In genomic region chr11:30985237-30985636, GRCm38 (mm10) we compare ENCODE assay signal across 8 mouse cellular contexts. TPM values are rescaled to one million over a fixed set of nuclear protein-coding genes. Genes with fewer than 3 reads are reported as not detected.
DNase-seq lines count a peak whose midpoint lies in the region; ATAC-seq and TF ChIP-seq lines count a peak whose summit lies in the region.

No protein-coding gene starts in this region.

- WGBS in heart, embryonic 11.5 days (ENCODE audit: insufficient replicate concordance), result 58% methylated on average over 2 of the region's 2 CpGs
- WGBS in heart, embryonic 12.5 days, result 44% methylated on average over 2 of the region's 2 CpGs
- 34% methylated on average over 2 of the region's 2 CpGs for WGBS in lung, postnatal 0 days
- 53% methylated on average over 2 of the region's 2 CpGs for WGBS in stomach, embryonic 14.5 days

- TF ChIP-seq EP300 in lung, postnatal 0 days (IDR thresholded peaks at IDR 0.05), result no peak

- no peaks in the 10 kb centered on the region for H3K27me3 ChIP-seq in heart, embryonic 11.5 days (ENCODE audit: control insufficient read depth, insufficient read depth, low read length)
- H3K27me3 ChIP-seq in heart, embryonic 12.5 days (replicated peaks), result no peaks in the 10 kb centered on the region
- H3K27me3 ChIP-seq in lung, postnatal 0 days (replicated peaks; ENCODE audit: insufficient read depth, low read length), result no peaks in the 10 kb centered on the region
- H3K27me3 ChIP-seq in stomach, embryonic 14.5 days (ENCODE audit: control insufficient read depth, insufficient read depth, low read length), result no peaks in the 10 kb centered on the region

- H3K36me3 ChIP-seq in heart, embryonic 11.5 days (ENCODE audit: control insufficient read depth, insufficient read depth, low read length), result no peaks in the 10 kb centered on the region
- H3K36me3 ChIP-seq in heart, embryonic 12.5 days, result no peaks in the 10 kb centered on the region
- H3K36me3 ChIP-seq in lung, postnatal 0 days (ENCODE audit: insufficient read depth, low read length), result no peaks in the 10 kb centered on the region
- H3K36me3 ChIP-seq in stomach, embryonic 14.5 days (ENCODE audit: control insufficient read depth, insufficient read depth, low read length), result no peaks in the 10 kb centered on the region

- H3K4me1 ChIP-seq in heart, embryonic 11.5 days (ENCODE audit: control insufficient read depth, insufficient read depth, low read length), result peaks cover 5% of the 10 kb centered on the region; the same call in 1 of the 2 replicates
- peaks cover 4% of the 10 kb centered on the region; the same call in 1 of the 2 replicates for H3K4me1 ChIP-seq in heart, embryonic 12.5 days (replicated peaks)
- peaks cover 4% of the 10 kb centered on the region; the same call in 1 of the 2 replicates for H3K4me1 ChIP-seq in lung, postnatal 0 days (ENCODE audit: insufficient read depth, low read depth, low read length)
- 0 out of 2 replicates have a peak, but pooled peaks cover 3% of the 10 kb centered on the region for H3K4me1 ChIP-seq in stomach, embryonic 14.5 days (ENCODE audit: control insufficient read depth, insufficient read depth, low read length)

- H3K9ac ChIP-seq in heart, embryonic 11.5 days (ENCODE audit: low read depth, low read length), result no peak overlapping the region
- H3K9ac ChIP-seq in heart, embryonic 12.5 days, result no peak overlapping the region
- H3K9ac ChIP-seq in lung, postnatal 0 days (replicated peaks; ENCODE audit: low read depth), result no peak overlapping the region
- H3K9ac ChIP-seq in stomach, embryonic 14.5 days (replicated peaks; ENCODE audit: low read depth, low read length), result no peak overlapping the region

- H3K4me3 ChIP-seq in heart, embryonic 11.5 days (ENCODE audit: low read depth, low read length), result peak overlapping the region; percentile 79; the same call in 1 of the 2 replicates
- no peak overlapping the region for H3K4me3 ChIP-seq in heart, embryonic 12.5 days
- no peak overlapping the region for H3K4me3 ChIP-seq in lung, postnatal 0 days (ENCODE audit: low read depth, low read length)
- H3K4me3 ChIP-seq in stomach, embryonic 14.5 days (ENCODE audit: low read depth, low read length), result peak overlapping the region; percentile 57; the same call in 1 of the 2 replicates

- no peak overlapping the region for H3K27ac ChIP-seq in heart, embryonic 11.5 days (ENCODE audit: low read depth, low read length)
- no peak overlapping the region for H3K27ac ChIP-seq in heart, embryonic 12.5 days (ENCODE audit: poor library complexity, severe bottlenecking)
- H3K27ac ChIP-seq in lung, postnatal 0 days (ENCODE audit: low read length), result no peak overlapping the region
- H3K27ac ChIP-seq in stomach, embryonic 14.5 days (ENCODE audit: low read length), result no peak overlapping the region

- TF ChIP-seq CTCF in lung, postnatal 0 days (IDR thresholded peaks at IDR 0.05), result no peak

- no peak for DNase-seq in lung, postnatal 0 days (ENCODE audit: low spot score)
- no peak for DNase-seq in lung, postnatal 25 days (ENCODE audit: low spot score)
- DNase-seq in induced T-regulatory cell, adult 2 months (ENCODE audit: low read depth), result peak; percentile 7
- no peak for DNase-seq in layer of hippocampus, adult 11-12 months (ENCODE audit: low spot score)
- no peak for DNase-seq in left cerebral cortex, postnatal 36 days (ENCODE audit: low spot score in 2 of 2)

- H3K9me3 ChIP-seq in heart, embryonic 11.5 days (replicated peaks; ENCODE audit: control insufficient read depth, low read length), result no peaks in the 10 kb centered on the region
- no peaks in the 10 kb centered on the region for H3K9me3 ChIP-seq in heart, embryonic 12.5 days (replicated peaks)
- no peaks in the 10 kb centered on the region for H3K9me3 ChIP-seq in lung, postnatal 0 days (ENCODE audit: low read length)
- H3K9me3 ChIP-seq in stomach, embryonic 14.5 days (ENCODE audit: control insufficient read depth, low read depth, low read length), result no peaks in the 10 kb centered on the region

- no peak for ATAC-seq in heart, embryonic 11.5 days (replicated peaks; ENCODE audit: insufficient number of reproducible peaks, low FRiP score, low TSS enrichment)
- ATAC-seq in heart, embryonic 12.5 days (ENCODE audit: insufficient number of reproducible peaks, low FRiP score), result no peak
- no peak for ATAC-seq in lung, postnatal 0 days
- no peak for ATAC-seq in stomach, embryonic 14.5 days (ENCODE audit: insufficient number of reproducible peaks, insufficient read depth, low FRiP score, low read depth)

- intact Hi-C loops in left cerebral cortex, postnatal 36 days (cut with DNase I), result no loop called here

- peak overlapping the region; percentile 32; the same call in 1 of the 2 replicates for H3K4me2 ChIP-seq in heart, embryonic 11.5 days
- no peak overlapping the region for H3K4me2 ChIP-seq in heart, embryonic 12.5 days
- H3K4me2 ChIP-seq in lung, postnatal 0 days (replicated peaks; ENCODE audit: low read depth, low read length), result peak overlapping the region; percentile 76; the same call in 1 of the 2 replicates
- peak overlapping the region; percentile 72 for H3K4me2 ChIP-seq in stomach, embryonic 14.5 days (replicated peaks; ENCODE audit: low read depth, low read length)

RNA-seq across cellular contexts. Expression of gene Chac2, which starts 0.9 kb away (rescaled TPM):
- 16.7 and 17.2 TPM in 2 replicates for polyA plus RNA-seq in heart, embryonic 11.5 days (2014; fragmentation: Nextera tagmentation; extraction: Ambion mirVana)
- polyA plus RNA-seq in heart, embryonic 12.5 days (2016; fragmentation: Nextera tagmentation; extraction: Ambion mirVana), result 18.3 and 18.9 TPM in 2 replicates
- polyA plus RNA-seq in lung, postnatal 0 days (2015; fragmentation: Nextera tagmentation; extraction: Ambion mirVana), result 12.6 and 14.1 TPM in 2 replicates
- 16.9 and 21.4 TPM in 2 replicates for polyA plus RNA-seq in stomach, embryonic 14.5 days (2014; fragmentation: Nextera tagmentation; extraction: Ambion mirVana)
- total RNA-seq in left cerebral cortex, postnatal 36 days (2021), result 10 to 100 TPM; 13.0 to 15.3 TPM

RNA-seq across cellular contexts. Expression of gene Erlec1, which starts 31.1 kb away (rescaled TPM):
- polyA plus RNA-seq in heart, embryonic 11.5 days (2014; fragmentation: Nextera tagmentation; extraction: Ambion mirVana), result 12.6 TPM in 2 replicates
- 11.4 TPM in 2 replicates for polyA plus RNA-seq in heart, embryonic 12.5 days (2016; fragmentation: Nextera tagmentation; extraction: Ambion mirVana)
- polyA plus RNA-seq in lung, postnatal 0 days (2015; fragmentation: Nextera tagmentation; extraction: Ambion mirVana), result 10.3 and 12.1 TPM in 2 replicates
- polyA plus RNA-seq in stomach, embryonic 14.5 days (2014; fragmentation: Nextera tagmentation; extraction: Ambion mirVana), result 17.0 and 18.4 TPM in 2 replicates
- total RNA-seq in left cerebral cortex, postnatal 36 days (2021), result 10 to 100 TPM; 62.5 to 62.6 TPM

Comparison
In these comparisons a context has a peak if more than half of its experiments do, and no peak if none do; other contexts are left out.
1. H3K4me3 ChIP-seq: peak in heart, embryonic 11.5 days (single experiment) and stomach, embryonic 14.5 days (single experiment); none in heart, embryonic 12.5 days (single experiment) and lung, postnatal 0 days (single experiment).